Mouse (Mus musculus): ENCODE data around the gene Utp6.
"Not testable (repeated sequence)": the region's sequence is repeated elsewhere in the genome, so short reads cannot be mapped to it uniquely, and the experiment has no call there.

Utp6 gene

DNA sequence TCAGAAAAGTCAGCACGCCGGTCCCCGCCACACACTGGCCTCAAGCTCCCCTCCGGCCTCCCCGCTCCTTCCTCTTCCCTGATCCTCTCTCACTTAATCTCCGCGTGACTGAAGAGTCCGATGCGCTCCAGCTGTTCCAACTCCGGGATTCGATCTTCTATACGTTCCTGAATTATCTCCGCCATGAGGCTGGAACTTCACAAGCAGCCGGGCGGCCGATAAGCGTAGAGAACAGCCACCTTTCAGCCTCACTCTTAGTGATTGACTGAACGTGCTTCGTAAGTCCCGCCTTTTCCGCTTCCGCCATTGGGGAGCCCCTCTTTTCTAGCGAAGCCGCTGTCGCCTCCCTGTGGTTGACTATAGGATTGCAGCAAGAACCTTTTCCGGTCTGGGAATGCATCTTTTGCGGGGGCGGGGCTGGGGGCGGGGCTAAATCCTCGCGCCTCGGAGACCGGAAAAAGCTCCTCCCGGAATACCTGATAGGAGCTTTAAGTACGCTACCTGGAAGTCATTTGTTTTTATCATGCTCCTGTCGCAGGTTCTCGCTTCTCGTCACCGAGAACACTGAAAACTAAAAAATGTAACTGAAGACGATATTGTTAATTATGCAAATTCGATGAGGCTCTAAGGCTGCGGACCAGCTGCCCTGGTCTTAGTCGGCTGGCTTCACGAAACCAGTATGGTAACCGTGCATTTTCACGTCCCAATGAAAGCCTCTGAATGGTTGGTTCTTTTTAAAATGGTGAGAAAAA, at the start of gene Utp6:
Gene Utp6 (minus strand): TSS at position 266 of the 752 bp plus-strand sequence.
- peak; percentile 99 to 100 for DNase-seq (ENCODE audit: low spot score in 2 of 2)

DNA sequence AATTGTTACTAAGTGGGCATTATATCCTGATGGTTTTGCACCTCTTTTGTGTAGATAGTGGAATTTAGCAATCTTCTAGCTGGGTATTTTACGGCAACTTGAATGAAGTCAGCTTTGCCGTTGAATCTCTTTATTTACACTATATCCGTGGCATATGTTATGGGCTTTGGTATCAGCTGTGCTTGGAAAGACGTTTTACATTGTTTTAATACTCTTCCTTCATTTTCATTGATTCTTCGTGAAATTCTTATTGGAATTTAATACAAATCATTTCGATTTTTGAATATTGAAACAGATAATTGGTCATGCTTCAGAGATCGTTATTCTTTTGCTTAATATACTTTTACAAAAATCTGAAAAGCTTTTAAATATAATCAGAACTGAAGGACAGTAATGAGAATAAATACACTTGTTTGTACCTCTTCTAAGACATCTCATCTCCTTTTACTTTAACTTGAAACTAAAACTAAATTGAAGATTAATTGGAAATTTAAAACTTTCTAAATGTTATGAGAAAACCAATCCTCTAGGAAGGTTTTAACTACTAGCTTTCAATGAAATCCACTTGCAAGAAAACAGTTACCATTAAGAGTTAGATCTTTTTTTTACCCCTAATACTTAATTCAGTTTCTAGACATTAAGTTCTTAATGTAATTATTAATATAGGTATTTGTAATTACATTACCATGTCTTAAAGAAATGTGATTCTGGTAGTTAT, 32.2 kb upstream of the Utp6 start:
- DNase-seq (ENCODE audit: low spot score in 2 of 2) = no peak

DNA sequence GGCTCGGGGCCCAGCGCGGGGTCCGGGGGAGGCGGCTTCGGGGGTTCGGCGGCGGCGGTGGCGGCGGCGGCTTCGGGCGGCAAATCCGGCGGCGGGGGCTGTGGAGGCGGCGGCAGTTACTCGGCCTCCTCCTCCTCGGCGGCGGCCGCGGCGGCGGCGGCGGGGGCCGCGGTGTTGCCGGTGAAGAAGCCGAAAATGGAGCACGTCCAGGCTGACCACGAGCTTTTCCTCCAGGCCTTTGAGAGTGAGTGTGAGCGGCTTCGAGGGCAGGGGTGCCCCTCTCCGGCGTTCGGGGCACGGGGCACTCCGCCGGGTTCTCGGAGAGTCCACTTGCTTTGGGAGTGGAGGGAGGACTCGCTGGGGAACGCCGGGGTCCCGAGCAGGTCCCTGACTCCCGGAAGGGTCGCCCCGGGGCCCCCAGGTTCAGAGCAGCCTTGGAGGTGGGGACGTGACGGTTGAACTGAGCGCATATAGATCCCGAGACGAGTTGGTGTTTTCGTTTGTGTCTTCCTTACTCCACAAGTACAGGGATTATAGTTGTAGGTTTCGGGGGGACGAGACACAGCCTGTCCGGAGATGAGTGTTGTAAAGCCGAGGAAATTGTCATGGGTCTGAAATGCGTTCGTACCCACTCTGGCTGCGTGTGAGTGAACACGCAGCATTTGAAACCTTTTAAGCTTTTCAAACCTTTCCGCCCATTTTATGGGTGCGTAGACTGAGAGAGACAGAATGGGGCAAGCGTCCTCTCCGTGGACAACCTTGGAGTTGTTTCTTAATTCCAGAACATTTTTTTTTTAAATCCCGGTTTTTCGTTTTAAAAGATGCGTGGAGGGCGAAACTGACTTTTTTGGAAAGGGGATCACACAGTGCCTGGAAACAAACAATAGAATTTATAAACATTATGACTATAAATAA, 31.4 kb upstream of the Utp6 start:
- peak; percentile 27 to 72 for DNase-seq (ENCODE audit: low spot score in 2 of 2)

DNA sequence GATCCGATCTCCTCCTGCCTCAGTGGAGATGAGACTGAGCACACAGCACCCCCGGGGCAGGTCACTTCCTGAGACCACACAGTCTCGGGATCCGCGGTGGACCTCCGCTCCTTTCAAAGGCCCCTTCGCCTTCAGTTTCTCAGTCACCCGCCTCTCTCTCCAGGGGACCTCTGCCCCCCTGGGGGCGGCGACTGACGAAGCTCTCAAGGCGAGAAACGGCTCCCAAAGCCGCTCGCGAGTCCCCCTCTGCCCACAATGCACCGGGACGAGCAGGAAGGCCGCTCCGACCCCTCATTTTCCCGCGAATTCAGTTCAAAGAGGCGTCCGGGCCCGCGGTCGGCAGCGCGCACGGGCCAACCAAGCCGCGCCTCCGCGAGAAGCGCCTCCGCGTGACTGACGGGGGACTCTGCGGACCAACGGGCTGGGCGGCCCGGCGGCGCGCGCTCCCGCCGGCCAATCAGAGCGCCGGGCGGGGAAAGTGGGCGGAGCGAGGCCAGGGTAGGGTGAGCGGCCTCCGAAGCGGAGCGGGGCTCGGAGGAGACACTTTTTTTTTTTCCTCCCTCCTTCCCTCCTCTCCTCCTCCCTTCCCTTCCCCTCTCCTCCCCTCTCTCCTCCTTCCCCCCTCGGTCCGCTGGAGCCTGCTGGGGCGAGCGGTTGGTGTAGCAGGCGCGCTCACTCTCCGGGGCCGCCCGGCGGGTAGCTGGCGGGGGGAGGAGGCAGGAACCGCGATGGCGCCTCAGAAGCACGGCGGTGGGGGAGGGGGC, 30.6 kb upstream of the Utp6 start, which contains the start of gene Suz12:
Gene Suz12 (plus strand): TSS at position 515 of the 764 bp plus-strand sequence.
- peak; percentile 89 to 97 for DNase-seq (ENCODE audit: low spot score in 2 of 2)

DNA sequence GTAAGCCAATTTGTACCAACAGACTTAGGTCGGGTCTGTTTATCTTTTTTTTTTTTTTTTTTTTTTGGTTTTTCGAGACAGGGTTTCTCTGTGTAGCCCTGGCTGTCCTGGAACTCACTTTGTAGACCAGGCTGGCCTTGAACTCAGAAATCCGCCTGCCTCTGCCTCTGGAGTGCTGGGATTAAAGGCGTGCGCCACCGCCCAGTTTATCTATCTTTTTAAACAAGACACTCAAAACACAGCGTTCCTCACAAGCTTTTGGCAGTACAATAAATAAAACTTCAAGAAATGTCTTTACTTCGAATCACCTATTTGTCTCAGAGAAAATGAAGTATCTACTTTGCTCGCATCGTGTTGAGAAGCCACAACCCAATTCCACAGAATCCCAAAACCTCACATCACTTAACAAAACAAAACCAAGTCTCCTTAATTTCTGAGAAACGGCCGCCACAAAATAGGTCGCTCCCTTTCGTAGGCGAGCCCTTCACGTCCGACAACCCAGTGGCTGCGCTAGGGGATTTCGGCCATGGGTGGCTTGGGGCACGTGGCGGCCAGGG, 29.9 kb upstream of the Utp6 start:
- DNase-seq (ENCODE audit: low spot score in 2 of 2) = peak in 1 of 2 experiments; percentile 32

DNA sequence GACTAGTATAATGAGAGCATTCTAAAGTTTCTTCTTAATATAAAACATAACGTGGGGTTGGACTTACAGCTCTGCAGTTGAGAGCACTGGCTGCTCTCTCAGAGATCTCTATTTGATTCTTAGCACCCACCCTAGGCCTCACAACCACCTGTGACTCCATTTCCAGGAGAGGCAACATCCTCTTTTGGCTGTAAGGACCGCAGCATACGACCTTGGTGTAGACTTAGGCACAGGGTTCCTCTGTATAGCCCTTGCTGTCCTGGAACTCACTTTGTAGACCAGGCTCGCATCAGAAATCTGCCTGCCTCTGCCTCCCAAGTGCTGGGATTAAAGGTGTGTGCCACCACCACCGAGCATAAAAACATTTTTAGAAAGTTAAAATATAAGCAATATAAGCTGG, 29.4 kb upstream of the Utp6 start:
- no peak for DNase-seq (ENCODE audit: low spot score in 2 of 2)

DNA sequence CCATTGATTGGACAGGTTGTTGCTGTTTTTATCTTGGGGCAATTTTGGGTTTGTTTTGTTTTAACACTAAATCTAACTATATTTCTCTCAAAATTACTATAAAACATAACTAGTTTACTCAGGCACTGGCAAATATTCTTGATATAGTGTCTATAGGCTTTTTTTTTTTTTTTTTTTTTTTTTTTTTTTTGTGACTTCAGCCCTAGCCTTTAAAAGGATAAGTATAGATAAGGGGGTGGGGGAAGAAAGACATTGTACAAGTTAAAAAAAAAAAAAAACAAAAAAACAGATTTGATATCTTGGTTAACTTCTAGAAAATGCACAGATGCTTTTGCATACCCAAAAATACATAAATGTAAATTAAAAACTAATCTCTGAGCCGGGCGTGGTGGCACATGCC, 27.9 kb upstream of the Utp6 start:
- no peak for DNase-seq (ENCODE audit: low spot score in 2 of 2)

DNA sequence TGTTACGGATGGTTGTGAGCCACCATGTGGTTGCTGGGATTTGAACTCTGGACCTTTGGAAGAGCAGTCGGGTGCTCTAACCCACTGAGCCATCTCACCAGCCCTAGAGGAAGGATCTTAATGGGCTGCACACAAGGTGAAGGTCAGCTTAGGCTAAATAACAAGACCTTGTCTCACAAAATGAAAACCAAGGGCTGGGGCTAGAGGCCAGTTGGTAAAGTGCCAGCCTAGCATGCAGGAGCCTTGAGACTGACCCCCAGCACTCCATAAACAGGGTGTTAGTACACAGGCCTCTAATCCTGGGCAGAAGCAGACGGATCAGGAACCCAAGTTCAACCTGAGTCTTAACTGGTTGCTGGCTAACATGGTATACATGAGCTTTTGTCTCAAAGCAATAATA, 25.7 kb upstream of the Utp6 start:
- DNase-seq (ENCODE audit: low spot score in 2 of 2) = no peak

DNA sequence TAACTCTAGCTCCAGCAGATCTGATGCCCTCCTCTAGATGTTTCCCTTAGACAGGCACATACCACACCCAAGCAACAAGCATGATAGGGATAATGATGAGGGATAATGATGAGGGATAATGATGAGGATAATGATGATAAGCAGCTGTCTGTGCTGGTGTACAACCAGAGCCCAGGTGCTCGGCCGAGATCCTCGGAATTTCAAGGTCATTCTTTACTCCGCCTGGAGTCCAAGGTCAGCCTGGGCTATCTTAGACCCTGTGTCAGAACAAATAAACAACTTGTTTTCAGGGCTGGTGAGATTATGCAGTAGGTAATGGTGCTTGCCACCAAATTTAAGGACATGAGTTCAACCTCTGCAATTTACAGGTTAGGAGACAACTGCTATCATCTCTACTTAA, 24.7 kb upstream of the Utp6 start:
- no peak for DNase-seq (ENCODE audit: low spot score in 2 of 2)

DNA sequence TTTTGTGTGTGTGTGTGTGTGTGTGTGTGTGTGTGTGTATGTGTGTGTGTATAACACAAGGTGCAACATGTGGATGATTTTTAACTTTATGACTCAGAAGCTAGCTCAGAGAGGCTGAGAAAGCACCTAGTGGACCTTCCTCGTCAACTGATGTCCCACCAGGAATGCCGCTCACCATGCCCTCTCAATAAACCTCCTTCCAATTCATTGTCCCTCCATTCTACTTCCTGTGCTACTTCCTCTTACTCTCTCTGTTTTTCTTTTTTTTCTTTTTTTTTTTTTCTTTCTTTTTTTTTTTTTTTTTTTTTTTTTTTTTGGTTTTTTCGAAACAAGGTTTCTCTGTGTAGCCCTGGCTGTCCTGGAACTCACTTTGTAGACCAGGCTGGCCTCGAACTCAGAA, 15.6 kb upstream of the Utp6 start:
- DNase-seq (ENCODE audit: low spot score in 2 of 2) = not testable (repeated sequence)

DNA sequence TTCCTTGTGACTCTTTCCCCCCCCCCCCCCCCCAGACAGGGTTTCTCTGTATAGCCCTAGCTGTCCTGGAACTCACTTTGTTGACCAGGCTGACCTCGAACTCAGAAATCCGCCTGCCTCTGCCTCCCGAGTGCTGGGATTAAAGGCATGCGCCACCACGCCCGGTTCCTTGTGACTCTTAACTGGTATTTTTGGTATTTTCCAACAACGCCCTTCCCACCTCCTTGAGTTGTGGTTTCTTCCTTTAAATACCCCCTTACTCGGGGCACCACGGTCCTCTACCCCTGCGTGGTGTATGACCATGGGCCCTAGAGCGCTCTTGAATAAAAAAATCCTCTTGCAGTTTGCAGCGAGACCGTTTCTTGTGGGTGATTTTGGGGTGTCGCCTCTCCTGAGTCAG, 14.9 kb upstream of the Utp6 start:
- not testable (repeated sequence) for DNase-seq (ENCODE audit: low spot score in 2 of 2)

DNA sequence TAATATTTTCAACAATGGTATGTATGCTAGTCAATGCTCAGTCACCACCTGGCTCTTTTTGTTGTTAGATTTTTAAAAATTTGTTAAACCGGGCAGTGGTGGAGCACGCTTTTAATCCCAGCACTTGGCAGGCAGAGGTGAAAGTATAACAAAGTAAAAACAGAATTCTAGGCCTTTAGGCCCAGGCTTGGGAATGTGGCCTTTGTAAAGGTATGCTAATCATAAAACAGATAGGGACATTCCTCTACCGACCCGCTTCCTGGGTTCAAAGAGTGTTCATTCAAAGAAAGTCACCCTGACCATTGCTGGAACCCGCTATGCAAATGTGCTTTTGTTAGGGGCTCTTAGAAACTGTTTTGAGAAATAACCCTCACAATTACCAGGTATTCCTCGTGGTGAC, 14.5 kb upstream of the Utp6 start:
- DNase-seq (ENCODE audit: low spot score in 2 of 2) = not testable (repeated sequence)

DNA sequence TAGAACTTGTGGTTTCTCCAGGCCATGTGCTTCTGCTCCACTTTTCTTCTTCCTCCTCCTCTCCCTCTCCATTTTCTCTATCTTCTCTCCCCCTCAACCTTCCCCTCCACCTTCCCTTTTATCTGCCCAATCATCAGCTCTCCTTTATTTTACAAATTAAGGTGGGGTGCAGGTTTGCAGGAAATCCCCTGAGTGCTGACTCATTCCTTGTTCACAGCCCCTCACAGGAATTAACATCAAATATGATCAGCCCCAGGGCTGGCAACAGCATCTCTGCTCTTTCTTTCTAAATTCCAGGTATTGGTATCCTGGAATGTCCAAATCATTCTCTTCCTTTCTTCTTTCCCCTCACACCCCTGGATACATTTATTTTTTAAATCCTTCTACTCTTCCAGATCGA, 14.0 kb upstream of the Utp6 start:
- no peak for DNase-seq (ENCODE audit: low spot score in 2 of 2)

DNA sequence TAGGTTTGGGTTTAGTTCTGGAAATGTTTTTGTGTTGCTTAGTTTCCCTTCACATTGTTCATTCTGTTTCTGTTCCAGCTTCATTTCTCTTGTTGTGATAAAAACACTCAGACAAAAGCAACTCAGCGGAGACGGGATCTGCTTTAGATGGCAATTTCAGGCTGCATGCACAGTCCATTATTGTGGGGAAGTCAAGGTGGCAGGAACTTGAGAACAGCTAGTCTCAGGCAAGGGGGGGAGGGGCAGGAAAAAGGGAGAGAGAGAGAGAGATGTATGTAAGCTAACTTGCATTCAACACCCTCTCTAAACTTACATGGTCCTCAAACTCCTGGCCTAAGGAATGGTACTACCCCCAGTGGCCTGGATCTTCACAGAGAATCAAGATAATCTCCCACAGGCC, 13.2 kb upstream of the Utp6 start:
- DNase-seq (ENCODE audit: low spot score in 2 of 2) = no peak

DNA sequence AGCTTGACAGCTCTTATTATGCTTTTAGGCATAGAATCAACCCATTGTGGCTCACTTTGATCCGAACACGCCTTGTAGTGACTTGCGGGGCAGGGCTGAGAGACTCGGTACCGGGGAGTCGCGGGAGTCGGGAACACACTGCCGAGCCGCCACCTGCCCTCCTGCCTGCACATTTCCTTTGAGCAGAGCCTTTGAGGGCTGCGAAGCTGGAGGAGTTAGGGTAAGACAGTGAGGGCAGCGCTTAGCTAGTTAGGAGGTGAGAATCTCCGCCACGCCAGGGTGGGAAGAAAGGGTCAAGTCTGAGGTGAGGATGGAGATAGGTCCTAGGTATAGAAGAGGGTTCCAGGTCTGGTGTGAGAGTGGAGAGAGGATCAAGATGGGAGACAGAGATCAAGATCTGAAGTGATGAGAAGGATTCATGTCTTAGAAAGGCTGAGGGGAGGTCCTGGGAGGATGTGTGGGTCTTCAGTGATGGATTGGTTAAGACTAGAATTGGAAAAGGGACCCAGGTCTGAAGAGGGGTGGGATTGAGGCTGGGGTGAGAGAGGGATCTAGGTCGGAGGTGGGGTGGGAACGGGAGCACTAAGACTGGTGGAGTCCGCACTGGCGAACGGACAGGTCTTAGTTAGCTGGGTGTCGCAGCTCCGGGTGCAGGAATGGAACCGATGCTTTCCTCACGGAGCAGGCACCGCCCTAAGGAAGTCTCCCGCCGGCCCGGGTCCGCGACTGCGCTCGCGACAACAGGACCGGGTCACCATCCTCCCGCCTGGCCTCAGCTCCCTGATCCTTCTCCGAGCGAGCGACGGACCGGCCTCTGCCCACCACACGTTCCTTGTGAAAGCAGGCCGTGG, 11.7 kb upstream of the Utp6 start:
- DNase-seq (ENCODE audit: low spot score in 2 of 2) = peak in 1 of 2 experiments; percentile 23

DNA sequence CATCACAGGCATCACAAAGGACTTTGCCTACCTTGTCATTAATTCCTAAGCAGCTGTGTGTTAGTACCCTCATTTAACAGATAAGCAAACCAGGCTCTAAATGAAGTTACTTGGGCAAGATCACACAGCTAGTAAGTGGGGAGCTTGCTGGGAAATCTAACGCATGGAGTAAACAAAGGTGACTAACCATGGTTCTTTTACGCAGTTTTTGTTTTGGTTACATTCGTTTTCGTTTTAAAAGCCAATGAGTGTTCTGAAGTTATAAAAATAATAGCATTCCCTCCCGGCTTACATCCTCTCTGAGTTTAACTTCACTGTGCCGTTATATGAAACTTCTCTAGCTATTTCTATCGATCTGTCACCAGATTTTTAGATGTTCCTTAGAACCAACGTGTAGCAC, 10.9 kb upstream of the Utp6 start:
- no peak for DNase-seq (ENCODE audit: low spot score in 2 of 2)

DNA sequence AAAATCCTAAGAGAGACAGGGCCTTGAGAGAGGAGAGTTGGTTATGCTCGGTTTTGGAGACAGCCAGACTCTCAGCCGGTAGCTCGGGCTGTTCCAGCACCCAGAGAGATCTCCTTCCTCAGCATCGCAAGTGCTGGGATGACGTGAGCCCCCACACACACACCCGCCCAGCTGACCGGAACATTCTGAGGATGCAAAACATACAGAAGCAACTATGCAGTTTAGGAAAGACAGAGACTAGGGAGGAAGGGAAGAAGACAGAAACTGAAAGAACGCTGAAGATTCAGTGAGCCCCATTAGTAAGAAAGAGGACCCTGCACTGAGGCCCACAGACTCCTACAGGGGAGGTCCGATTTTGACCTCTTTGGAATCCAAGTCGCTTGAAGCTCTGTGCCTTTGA, 5.6 kb upstream of the Utp6 start:
- no peak for DNase-seq (ENCODE audit: low spot score in 2 of 2)

DNA sequence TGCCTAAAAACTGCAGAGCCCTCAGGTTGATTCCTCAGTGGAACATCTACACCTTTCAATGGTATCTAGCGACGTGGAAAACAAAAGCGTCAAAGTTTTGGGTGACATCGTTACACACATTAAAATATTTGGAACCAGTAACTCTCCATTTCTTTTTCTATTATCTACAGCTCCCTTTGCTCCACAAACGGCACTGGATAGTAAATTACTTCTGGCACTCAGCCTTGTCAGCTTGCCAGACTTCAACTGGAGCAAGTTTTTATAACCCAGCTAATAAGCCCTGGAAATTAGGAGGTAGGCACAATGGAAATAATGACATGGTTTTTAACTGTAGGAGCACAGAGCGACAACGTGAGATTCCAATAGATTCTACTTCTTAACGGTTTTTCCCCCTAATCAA, 3.7 kb upstream of the Utp6 start:
- no peak for DNase-seq (ENCODE audit: low spot score in 2 of 2)

DNA sequence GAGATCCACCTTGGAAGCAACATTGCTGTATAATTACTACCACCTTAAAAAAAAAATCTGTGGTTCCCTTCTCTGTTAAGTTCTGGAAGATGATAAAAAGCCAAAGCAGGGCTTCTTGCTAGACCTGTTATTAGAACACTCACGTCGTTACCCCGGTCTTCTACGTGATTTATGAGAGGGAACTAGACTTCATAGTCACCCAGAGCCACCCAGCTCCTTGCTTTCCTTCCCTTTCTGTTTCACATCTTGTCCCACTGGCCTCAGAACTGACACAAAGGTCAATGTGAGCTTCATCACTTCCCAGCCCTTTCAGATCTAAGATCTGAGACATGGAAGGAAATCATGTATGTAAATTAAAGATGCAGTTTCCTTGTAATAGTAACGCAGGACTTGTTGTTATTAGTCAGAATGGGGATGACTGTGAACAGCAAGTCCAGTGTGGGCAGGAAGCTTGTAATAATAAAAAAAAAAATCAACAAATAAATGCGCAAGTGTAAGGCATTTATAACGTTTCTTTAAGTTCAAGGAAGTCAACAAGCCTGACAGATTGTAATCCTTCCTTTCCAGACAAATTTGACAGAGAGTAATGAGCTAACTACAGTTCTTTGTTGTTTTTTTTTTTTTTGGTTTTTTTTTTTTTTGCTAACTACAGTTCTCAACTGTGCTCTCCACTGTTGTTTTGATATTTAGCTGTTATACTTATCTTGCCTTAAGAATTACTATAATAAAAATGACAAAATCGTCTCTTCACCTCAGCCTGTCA, 1.2 kb upstream of the Utp6 start:
- no peak for DNase-seq (ENCODE audit: low spot score in 2 of 2)

DNA sequence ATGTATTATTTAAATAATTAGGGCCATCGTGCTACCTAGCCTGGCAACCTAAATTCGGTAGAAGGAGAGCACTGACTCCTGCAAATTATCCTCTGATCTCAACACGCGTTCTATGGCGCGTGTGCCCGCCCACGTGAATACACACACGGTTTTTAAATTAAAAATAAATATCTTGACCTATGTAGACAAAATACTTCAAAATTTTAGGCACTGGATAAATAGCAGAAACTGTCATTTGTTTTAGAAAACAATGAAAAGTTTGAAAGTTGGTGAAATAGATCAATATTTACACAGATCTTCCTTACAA, 640 bp upstream of the Utp6 start:
- no peak for DNase-seq (ENCODE audit: low spot score in 2 of 2)

Measured in spleen, postnatal 10 days (tissue).